Mouse (Mus musculus) neutrophil, adult 83 days (primary cell): ENCODE measurements around the gene Crebzf. TPM values are rescaled to one million over a fixed set of nuclear protein-coding genes. Genes with fewer than 3 reads are reported as not detected.

Experiments
- total RNA-seq, 2 experiments: library from RNA; stranded (reverse); gene quantifications; one replicate each; pipeline ENCODE4 v1.2.4; 2023

Crebzf gene
- total RNA-seq = 10 to 100 TPM; 40.0 to 40.7 TPM

DNA sequence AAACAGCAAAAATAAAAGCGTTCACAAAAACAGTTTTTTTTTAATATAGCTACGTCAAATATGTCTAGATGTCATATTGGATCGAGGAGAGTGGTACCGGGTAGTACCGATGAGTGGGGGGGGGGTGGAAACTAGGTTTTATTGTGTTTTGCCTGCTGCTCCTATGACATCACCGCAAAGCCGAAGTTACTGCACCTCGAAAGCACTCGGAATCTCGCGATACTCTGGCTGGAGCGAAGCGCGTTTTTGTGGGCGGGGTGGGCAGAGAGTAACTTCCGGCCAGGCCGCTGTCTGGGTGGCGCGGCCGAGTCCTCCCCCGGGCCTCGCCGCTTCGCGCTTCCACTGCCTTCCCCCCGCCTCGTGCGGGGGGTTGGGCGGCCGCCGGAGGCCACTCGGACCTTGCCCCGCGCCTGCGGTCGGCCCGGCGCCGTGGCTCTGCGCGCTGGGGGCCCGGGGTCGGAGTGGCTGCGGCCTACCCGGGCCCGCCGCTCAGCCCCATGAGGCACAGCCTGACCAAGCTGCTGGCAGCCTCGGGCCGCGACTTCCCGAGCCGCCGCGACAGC lies at the start of gene Crebzf:
Gene Crebzf (plus strand): TSS at position 212 of the 563 bp plus-strand sequence.

GRCm38 (mm10) chr7:90426020-90427001 lies 16.2 kb upstream of the Crebzf start, which contains the start of gene Ccdc89:
TSS of gene Ccdc89 (plus strand) at chr7:90426577.

DNA sequence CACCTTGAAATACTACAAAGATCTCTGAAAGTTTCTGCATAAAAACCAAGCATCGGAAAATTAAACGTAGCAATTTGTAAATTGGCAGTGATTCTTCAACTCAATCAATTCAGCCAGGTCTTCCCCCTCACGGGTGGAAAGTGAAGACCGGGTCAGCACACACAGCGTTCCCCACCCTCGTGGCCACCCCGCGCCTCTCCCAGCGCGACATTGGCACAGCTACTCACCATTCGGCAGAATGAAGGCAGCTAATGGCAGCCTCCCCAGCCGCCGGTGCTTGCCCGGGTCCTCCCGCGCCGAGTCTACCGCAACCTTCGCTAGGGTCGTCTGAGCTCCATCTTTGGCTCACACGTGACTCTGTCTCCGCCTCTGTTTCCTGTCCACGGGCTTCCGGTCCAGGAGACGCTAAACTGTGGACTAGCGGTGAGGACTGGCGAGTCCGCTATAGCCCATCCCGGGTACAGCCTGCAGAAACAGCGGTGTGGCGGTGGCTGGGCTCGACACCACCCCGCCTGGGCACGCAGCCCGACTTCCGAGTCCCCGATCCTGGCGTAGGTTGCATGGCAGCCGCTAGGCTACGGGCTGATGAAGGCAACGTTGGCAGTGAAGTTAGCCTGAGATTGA lies 14.4 kb downstream of the Crebzf start, which contains the start of gene Tmem126a:
Gene Tmem126a (minus strand): TSS at position 385 of the 624 bp plus-strand sequence.

DNA sequence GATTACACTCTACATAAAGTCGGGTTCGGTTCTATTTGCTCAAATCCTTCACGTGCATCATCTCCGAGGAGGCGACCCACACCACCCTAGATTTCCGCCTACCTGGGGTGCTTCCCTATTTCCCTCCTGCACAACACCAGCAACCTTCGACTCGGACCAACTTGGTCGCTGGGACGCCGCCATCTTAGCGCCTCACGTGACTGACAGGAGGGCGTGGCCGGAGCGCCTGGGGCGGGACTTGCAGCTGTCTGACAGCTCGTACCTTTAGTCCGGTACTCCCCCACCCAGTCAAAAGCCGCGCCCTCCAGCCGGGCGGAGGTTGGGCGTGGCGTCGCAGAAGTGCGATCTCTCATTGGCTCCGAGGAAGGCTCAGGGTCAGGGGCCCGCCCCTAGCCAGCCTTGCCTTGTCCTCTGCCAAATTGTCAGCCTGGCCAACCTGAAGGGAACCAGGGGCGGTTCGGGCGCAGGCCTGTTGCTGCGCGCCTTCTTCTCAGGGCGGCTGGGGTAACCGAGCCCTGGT lies 33.3 kb downstream of the Crebzf start, which contains the start of gene Tmem126b:
Gene Tmem126b (minus strand): TSS at position 209 of the 520 bp plus-strand sequence.

GRCm38 (mm10) chr7:90476313-90477245 lies 34.0 kb downstream of the Crebzf start, which contains the start of gene Dlg2:
TSS of gene Dlg2 (plus strand) at chr7:90476672.

Other genes starting within 250 kb of the Crebzf start
- not detected for gene Ccdc83, start 177.0 kb upstream of the Crebzf start, total RNA-seq
- 1 to 10 TPM in 1 of 2 experiments, under 1 TPM in 1; 0.96 to 1.2 TPM for gene Sytl2, start 140.5 kb upstream of the Crebzf start, total RNA-seq
- gene Ccdc89, start 16.2 kb upstream of the Crebzf start, total RNA-seq = under 1 TPM in 1 of 2 experiments, not detected in 1; 0.15 TPM
- 10 to 100 TPM; 11.4 to 16.9 TPM for gene Tmem126a, start 14.5 kb downstream of the Crebzf start, total RNA-seq
- 1 to 10 TPM; 4.9 to 5.0 TPM for gene Tmem126b, start 33.3 kb downstream of the Crebzf start, total RNA-seq
- under 1 TPM; 0.40 to 0.46 TPM for gene Dlg2, start 33.9 kb downstream of the Crebzf start, total RNA-seq